Mouse (Mus musculus) hematopoietic stem cell, adult 5-6 weeks (primary cell): ENCODE results near the gene Anks3. TPM values are rescaled to one million over a fixed set of nuclear protein-coding genes. Genes with fewer than 3 reads are reported as not detected.
A peak's percentile ranks its signal among the peaks of the same experiment; 100 is the strongest.

Experiments
- ATAC-seq, 2 experiments: fragments of 125-278 bp in 1 of 2; replicated peaks in 1 of 2; 2 replicates each; pipeline ENCODE4 v1.8.0; 2016 to 2017; ENCODE audit warnings: inconsistent platforms in 2 of 2, mild to moderate bottlenecking in 2 of 2, moderate number of reproducible peaks in 2 of 2, low read depth in 1 of 2, moderate TSS enrichment in 1 of 2; ENCODE audit not compliant: low FRiP score in 2 of 2, poor library complexity in 2 of 2, severe bottlenecking in 2 of 2, insufficient read depth in 1 of 2, low TSS enrichment in 1 of 2
- total RNA-seq: library from RNA; stranded (forward); fragments of 172-1452, 232-1000 nt; gene quantifications from 2 replicates; pipeline ENCODE4 v1.2.3, GENCODE M21; 2017

The Anks3 gene
- 26.9 and 30.8 TPM in 2 replicates for total RNA-seq

DNA sequence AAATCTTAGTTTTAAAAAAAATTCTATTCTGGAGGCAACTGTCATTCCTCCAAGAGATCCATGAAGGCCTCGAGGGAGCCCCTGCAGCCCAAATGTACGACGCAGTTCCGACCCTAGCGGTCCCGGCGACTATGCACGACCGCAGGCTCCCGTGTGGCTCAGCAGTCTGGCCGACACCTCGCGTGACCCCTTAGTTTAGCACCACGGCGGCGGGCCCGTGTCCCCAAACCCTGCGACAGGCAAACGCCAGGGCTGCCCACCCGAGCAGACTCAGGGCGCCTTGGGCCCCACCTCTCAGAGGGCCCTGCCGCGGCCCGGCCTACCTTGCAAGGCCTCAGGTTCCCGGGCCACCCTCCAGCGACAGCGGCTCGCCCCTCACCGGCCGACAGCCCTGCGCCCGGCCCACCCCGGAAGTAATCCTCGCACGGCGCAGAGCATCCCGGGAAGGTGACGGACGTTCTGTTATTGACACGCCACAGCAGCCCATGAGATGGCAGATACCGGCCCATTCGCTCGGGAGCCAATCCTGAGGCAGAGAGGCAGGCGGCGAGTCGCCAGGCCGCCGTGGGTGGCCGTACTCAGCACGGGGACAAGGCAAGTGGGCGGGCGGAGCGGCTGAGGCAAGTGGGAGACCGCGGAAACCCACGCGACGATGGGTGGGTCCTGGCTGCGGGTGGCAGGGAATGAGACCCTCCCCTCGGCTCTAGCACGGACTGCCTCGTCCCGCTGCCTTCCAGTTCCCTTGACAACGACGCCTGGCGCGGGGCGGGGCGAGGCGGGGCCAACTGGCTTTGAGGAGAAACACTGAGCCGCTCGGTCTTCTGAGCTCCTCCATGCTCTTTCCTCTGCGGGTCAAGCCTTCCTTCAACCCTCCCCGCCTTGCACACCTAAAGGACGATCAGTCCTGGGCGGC, at the start of gene Anks3:
Gene Anks3, minus strand, starts transcription at position 409 of the 913 bp plus-strand sequence.
- peak; percentile 92 to 95 for ATAC-seq

DNA sequence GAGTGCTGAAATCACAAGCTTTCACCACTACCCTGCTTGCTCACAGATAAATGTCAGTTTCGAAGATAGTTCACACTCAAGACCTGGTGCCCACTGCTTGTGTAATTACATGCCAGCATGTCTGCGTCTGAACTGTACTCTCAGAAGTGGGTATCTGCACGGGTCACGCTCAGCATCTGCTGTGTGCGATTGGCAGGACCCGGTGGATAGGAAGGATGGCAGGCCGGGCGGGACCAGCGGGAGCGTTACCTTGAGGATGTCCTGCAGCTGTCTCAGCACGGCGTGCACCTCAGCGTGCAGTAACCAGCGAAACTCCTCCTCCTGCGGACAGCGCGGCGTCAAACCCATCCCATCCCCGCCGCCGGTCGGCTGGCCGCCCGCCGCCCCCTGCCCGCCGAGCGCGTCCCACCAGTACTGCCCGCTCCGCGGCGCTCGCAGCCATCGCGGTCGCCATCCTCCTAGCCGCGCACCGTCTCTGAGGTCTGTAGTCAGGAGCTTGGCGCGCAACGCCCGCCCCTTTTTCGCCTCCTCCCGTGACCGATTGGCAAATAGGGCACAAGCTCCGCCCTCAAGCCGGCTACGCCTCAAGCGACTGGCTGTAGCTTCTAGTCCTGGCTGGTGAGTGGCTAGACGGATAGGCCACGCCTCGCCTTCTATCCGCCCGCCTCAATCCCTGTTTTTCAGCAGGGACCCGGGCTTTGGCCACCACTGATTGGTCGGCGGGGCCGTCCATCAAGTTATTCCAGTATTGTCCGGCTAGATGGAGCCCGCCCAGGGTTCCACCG, 49.2 kb upstream of the Anks3 start, which contains the start of gene Rogdi:
Gene Rogdi, minus strand, starts transcription at position 500 of the 785 bp plus-strand sequence.
- ATAC-seq: peak; percentile 92 to 96

DNA sequence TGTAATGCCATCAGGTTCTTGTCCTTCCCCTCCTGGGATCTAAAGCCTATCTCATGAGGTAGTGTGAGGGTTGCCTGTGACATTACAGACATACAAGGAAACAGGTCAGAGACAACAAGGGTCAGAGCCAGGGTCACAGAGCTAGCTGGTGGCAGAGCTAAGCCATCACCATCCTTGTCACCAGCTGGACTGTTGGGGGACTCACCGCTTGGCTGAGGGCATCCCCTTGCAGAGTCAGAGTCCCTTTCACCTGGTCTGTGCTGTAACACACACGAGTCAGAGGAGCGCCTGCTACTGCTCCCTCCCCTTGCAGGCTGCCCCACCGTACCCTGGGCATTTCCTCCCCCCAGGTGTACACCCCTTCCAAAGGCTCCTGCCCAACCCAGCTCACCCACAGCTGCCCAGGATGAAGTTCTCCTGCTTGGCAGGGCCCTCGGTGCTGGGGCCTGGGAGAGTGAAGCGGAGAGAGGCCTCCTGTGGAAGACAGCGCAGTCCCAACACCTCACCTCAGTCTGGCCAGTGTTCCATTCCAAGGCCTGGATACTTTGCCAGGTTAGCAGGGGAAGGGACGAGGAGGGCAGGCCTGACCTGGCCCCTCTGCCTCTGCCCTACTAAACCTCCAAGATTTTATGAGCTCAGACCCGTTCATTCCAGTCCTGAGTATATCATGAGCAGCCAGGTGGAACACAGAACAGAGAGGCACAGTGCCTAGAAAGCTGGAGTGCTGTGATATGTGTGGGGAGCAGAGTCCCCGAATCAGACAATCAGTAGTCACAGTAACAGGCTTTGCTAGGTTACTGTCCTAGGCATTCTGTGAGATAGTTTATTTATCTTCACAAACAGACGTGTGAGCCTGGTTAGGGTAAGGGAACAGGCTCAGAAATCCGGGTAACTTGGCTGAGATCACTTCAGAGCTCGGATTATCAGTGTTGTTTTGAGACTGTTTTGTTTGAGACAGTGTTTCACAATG, 48.3 kb upstream of the Anks3 start:
- ATAC-seq: peak in 1 of 2 experiments; percentile 7; a peak in 1 of 4 replicates

DNA sequence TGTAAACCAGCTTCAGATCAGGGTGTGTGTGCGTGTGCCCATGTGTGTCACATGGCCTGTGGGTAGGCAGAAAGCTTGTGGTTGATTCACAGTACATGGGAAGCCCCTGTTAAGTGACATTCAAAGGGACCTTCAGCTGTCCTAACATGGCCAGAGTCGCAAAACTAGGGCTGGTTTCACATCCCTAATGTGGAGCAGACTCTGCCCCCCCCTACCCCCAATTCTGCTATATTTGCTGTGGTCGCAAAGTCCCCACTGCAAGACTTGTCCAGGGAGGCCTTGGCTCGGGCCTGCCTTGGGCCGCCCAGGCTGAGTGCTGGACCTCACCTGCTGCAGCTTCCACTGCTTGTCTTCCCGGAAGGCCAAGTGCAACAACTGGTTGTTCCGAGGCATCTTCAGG, 47.3 kb upstream of the Anks3 start:
- peak in 1 of 2 experiments; percentile 3; a peak in 1 of 4 replicates for ATAC-seq

DNA sequence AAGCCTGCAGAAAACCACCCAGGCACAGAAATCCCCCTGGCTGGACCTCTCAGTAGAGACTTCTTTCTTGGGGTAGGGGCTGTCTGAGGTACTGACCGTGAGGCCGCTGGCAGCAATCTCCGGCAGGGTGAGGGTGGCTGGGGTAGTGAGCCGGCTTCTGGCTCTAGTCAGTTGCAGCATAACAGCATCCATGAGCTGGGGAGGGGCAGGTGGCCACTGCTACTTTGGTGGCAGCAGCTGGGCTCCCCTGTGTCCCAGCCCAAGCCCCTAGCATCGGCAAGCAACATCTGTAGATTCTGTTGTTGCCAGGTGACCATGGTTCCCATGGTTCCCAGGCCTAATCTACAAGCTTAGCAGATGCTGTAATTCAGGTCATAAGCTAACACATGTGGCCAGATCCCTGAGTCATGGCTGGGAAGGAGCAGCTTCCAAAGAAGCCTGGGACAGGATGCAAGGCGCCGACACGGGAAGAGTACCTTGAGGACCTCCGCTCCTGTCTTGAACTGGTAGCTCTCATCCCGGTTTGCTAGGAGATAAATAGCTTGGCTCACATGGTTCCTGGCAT, 46.4 kb upstream of the Anks3 start:
- no peak for ATAC-seq

DNA sequence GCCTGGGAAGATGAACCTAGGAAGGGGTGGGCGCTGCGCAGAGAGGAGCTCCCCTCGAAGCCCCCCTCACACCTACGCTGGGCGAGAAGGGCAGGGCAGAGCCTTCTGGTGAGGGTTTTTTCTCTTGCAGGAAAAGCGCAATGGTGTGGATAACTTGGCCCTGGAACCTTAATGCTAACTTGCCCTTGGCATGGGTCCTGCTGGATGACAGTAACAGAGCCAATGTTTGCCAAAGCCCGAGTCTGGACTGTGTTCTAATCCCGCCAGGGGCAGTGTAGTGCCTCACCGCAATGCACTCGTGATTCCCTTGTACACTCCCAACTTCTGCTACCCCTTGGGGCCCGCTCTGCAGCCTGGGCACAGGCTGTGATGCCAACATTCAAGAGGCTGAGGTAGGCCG, 44.1 kb upstream of the Anks3 start:
- no peak for ATAC-seq

DNA sequence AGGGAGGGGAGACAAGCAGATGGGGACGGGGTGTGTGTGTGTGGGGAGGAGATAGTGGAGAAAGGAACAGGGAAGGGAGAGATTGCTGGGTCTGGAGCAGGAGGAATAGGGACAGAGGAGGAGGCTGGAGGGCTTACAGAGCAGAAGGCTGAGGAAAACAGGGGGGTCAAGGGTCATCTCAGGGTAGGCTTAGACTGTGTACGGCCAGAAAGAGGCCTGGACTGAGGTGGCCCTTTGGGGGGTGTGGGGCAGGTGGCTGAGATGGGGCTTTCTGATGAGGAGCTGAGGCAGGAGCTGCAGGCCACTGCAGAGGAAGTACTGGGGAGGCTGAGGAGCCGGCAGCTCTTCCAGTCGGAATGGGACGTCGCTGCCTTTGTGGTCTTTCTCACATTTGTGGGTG, 43.5 kb upstream of the Anks3 start:
- no peak for ATAC-seq

DNA sequence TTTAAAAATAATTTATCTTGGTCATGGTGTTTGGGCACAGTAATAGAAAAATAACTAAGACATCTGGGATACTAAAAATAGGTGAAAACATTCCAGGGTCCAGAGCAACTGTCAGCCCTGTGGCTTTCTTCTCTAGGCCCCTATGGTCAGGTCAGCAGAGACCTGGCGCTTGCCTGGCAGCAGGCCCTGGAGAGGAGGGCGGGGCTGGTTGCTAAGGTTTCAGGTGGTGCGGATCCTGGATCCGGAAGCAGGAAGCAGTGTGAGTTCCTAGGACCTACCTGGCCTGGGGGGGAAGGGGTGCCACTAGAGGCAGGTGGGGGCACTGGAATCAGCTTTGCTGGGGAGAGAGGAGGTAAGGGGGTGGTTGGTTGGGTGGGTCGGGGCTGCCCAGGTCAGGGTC, 43.1 kb upstream of the Anks3 start, which contains the start of gene Smim22:
Gene Smim22, plus strand, starts transcription at position 222 of the 400 bp plus-strand sequence.
- ATAC-seq: no peak

DNA sequence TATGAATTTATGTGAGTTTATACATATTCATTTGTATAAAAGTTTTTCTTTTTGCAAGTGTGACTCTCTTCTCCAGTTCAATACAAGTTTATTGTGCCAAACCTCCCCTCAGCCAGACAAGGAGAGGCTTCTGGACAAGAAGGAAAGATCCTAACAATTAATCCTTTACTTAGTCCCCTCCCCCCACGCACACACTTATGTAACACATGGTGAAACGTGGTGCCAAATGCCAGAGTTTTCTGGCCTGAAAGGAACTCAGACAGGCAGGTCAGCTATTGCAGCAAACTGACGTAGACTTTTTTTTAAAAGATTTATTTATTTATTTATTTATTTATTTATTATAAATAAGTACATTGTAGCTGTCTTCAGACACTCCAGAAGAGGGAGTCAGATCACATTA, 36.6 kb upstream of the Anks3 start:
- ATAC-seq: no peak

DNA sequence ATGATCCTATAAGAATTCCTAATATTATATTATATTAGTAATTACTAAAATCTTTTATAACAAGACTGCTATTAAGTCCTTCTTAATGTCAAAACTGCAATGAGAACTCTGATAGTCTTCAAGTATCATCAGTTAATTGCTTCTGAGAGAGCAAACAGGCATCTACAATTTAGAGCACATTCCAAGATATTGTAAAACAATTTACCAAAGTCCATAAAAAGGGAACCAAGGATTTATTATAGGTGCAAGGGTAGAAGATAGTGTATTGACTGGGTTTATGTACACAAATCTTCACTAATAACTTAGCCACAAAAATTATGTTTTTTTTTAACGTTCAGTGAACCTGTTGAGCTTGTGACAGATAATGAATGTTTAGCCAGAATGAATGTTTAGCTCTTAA, 35.0 kb upstream of the Anks3 start:
- no peak for ATAC-seq

DNA sequence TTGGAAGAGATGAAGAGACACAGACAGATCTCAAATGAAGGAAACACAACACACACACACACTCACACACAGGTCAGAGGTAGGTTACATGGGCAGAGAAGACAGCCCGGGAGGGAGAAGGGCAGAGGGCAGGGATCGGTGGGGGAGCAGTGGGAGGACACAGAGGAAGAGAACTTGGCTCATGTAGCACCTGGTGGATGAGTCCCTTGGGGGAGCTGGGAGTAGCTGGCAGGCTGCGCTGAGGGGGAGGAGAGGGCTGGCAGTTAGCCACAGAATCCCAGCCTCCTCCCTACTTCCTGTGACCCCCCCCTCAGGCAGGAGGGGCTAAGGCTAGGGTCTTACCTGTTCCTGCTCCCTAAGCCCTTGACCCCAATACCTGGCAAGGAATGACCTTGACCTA, 33.5 kb upstream of the Anks3 start, which contains the start of gene Sept12:
Gene Sept12, minus strand, starts transcription at position 300 of the 400 bp plus-strand sequence.
- ATAC-seq: no peak

DNA sequence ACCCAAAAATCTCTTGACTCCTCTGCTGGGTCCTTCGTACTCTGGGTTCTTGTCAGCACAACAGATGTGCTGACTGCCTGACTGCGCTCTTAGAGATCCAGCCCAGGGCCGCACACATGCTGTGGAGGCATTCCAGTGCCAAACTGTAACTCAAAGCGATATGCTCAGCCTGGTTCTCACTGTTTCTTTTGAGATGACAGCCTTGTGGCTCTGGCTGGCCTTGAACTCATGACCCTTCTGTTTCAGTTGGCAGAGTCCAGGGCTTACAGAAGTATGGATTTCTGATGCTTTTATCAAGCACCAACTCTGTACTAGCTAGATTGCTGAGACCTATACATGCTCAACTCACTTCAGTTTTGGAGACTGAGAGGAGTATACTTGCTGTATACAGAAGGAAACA, 29.3 kb upstream of the Anks3 start:
- ATAC-seq: no peak

DNA sequence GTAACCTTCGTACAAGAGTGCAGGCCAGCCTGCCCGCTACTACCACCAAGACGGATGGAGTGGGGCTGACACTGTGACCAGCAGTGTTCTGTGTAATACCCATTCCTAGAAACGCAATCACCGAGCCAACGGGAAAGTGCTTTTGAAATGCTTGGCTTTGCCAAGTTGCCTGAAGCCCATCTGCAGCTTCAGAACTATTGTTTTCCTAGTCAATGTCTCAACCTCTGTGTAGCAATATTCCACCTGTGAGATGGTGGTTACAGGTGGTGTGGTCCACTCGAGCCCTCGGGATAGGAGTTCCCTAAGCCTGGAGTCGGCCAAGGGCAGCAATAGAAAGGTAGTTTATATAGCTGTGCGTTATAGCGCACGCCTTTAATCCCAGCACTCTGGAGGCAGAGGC, 20.7 kb upstream of the Anks3 start:
- ATAC-seq: no peak

DNA sequence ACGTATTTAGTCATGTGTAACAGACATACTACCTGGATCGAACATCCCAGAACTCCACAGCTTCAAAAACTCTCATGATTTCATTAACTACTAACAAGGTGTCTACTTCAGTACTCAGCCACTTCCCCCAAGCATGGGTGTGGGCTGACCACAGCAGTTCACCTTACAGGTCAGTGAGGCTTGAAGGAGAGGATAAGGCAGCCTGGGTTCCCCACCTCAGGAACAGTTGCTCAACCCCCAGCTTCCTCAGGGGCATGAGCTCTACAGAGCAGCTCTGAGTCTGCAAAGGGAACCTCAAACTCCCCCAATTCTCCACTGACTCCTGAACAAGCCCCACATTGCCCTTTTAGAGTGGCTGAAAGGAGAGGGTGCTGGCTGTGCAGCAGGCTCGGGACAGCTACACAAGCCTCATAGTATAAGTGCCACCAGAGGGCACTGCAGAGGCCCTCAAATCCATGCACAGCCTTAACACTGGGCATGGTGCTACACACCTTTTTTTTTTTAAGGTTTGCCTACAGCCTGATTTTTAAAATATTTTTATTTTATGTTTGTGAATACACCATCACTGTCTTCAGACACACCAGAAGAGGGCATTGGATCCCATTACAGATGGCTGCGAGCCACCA, 15.9 kb upstream of the Anks3 start:
- ATAC-seq: peak; percentile 79 to 81

DNA sequence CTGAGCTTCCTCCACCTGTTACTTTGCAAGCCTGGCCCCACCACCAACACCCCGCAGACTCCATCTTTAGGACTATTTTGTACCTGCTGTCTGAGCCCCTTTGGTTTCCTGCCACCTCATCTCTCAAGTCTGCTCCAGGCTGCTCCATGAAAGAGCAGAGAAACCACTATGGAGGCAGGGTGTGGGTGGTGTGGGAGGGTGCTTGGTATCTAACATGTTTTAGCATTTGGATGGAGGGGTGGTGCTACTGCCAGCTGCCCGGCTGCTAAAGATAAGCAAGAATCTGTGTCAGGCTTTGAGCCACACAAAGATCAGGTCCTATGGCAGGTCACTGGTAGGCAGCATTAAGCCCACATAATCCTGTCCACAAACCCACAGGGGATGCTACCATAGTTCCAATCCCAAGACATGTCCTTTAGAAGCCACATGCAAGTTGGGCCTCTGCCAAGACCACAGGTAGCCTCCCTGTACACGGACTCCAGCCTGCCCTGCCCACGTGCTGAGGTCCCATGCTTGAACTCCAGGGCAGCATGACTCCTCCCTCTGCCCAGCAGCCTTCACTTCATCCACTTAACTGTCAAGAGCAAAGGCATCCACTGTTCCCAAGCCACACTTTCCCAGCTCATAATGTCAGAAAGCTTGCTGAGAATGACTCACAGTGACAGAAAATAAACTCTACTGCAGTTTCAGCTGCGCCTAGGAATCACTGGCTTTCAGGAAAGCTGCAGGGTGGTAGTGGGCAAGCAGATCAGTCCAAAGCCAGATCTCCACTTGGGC, 14.5 kb upstream of the Anks3 start:
- no peak for ATAC-seq

DNA sequence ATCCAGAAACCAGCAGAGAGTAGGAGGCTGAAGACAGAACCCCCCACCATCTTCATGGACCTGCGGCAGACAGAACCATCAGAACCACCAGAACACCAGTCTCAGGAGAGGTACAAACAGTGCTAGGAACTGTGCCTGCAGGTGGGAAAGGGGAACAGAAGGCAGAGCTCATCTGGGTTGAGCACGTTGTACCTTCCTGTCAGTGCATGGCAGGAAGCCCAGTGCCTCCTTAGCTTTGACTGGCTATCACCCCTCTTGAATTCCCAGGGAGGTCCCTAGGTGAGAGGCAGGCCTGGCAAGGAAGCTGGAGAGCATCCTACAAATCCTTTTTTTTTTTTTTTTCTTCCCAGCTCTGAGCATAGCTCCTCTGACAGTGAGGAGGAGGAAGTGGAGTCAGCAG, 12.2 kb upstream of the Anks3 start:
- no peak for ATAC-seq
